Mouse (Mus musculus): ENCODE measurements around the gene Hist1h3f.
"Not testable (repeated sequence)": the region's sequence is repeated elsewhere in the genome, so short reads cannot be mapped to it uniquely, and the experiment has no call there.

The Hist1h3f gene

DNA sequence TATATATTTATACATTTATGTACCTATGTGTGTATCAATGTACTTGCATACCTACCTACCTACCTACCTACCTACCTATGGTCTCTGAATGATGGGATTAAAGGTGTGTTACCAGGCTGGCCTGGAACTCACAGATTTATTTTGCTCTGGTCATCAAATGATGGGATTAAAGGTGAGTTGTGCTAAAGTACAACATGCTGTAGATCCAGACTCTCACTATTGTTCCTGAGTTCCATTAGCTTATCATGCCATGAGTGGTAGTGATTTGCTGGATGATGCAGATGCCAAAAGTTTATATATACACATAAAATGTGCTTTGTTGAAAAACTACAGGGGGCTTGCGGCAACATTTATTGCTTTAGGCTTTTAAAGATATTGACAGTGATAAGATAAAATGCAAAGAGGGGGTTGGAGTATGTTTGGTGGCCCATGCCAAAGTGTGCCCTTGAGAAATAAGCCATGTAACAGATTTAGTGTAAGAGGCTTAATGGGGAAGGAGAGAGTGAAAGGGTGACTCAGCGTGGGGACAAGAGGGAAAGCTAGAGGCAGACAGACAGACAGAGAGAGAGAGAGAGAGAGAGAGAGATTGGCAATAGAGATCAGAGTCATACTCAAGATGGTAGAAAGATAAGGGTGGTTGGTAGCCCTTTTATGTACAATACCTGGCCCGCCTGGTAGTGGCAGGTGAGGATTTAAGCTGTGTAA, 6.7 kb upstream of the Hist1h3f start:
- no peak for DNase-seq (ENCODE audit: low read depth, low spot score)

DNA sequence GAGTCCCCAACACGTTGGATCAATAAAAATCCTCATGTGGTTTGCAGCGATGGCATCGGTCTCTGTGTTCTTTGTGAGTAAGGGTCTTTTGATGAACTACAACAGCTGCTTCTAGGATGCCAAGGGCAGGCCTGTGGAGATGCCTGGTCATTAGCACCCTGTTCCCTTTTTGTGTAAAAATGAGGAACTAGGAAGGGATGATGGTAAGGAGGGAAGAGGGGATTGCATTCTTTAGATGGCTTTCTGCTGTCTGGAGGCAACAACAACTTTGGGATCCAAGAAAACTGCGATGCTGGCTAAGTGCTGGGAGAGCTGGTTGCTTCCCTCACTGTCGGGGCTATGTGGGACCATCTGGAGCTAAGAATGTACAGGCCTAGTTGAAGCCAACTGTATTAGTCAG, 5.6 kb upstream of the Hist1h3f start:
- no peak for DNase-seq (ENCODE audit: low read depth, low spot score)

DNA sequence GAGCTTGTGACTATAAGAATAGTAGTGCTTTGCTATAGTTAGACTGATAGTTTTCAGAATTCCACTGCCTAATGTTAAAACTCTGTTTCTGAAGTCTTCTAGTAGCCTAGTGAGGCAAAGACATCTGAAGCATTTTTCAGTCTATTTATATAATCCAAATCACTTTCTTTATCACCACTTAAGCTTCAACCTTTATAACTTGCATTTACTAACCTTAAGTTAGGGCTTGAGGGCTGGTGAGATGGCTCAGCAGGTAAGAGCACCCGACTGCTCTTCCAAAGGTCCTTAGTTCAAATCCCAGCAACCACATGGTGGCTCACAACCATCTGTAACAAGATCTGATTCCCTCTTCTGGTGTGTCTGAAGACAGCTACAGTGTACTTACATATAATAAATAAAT, 4.0 kb upstream of the Hist1h3f start:
- not testable (repeated sequence) for DNase-seq (ENCODE audit: low read depth, low spot score)

DNA sequence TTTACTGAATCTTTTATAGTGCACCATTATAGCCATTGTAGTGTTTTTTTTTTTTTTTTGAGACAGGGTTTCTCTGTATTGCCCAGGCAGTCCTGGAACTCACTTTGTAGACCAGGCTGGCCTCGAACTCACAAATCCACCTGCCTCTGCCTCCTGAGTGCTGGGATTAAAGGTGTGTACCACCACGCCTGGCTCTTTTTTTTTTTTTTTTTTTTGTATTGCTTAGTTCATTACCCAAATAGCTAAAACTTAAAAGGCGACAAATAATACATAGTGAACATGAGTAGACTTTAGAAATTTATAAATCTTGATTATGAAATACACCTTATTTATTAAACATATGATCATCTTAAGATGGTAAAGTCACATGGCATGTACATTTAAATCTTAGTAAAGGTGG, 2.4 kb upstream of the Hist1h3f start:
- DNase-seq (ENCODE audit: low read depth, low spot score) = no peak

DNA sequence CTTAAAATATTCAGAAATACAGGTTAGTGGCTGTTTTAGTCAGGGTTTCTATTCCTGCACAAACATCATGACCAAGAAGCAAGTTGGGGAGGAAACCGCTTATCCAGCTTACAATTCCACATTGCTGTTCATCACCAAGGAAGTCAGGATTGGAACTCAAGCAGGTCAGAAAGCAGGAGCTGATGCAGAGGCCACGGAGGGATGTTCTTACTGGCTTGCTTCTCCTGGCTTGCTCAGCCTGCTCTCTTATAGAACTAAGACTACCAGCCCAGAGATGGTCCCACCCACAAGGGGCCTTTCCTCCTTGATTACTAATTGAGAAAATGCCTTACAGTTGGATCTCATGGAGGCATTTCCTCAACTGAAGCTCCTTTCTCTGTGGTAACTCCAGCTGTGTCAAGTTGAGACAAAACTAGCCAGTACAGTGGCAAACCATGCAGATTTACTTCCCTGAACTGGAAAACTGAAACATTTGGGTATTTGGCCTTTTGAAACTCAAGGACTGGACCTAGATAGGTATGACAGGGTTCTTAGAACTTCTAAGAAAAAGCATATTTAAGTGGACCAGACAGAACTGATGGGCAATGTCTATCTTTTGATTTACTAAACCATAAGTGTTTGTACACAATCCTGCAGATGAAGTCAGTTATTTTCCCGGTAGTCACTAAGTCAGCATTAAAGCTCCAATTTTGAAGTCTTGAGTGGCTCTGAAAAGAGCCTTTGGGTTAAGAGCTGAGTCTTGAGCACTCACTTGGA, 1.4 kb upstream of the Hist1h3f start:
- not testable (repeated sequence) for DNase-seq (ENCODE audit: low read depth, low spot score)

DNA sequence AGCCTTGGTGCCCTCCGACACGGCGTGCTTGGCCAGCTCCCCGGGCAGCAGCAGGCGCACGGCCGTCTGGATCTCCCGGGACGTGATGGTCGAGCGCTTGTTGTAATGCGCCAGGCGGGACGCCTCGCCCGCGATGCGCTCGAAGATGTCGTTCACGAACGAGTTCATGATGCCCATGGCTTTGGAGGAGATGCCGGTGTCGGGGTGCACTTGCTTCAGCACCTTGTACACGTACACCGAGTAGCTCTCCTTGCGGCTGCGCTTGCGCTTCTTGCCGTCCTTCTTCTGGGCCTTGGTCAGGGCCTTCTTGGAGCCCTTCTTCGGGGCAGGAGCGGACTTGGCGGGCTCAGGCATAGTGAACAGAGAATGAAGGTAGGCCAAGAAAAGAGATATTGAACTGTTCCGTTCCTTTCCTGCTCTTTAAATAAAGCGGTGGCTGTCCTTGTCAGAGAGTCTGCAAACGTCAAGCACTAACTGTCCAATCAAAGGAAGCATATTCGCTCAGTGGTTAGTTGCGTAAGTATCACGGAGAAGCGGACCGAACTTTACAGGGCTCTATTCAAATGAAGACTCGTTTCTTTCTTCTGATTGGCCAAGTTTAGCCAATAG, 749 bp upstream of the Hist1h3f start, which contains the start of gene Hist1h2bh:
Gene Hist1h2bh, minus strand, starts transcription at position 394 of the 609 bp plus-strand sequence.
- peak; percentile 94 for DNase-seq (ENCODE audit: low read depth, low spot score)

DNA sequence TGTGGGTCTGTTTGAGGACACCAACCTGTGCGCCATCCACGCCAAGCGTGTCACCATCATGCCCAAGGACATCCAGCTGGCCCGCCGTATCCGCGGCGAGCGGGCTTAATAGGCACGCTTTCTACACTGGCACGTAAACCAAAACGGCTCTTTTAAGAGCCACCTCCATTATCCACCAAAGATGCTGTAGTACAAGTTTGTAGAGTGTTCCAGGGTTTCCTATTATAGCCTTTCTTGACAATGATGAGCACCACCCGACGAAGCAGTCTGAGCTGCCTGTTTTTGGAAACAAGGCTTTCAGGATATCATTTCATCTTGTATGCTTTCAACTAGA, 902 bp downstream of the Hist1h3f start:
- not testable (repeated sequence) for DNase-seq (ENCODE audit: low read depth, low spot score)

DNA sequence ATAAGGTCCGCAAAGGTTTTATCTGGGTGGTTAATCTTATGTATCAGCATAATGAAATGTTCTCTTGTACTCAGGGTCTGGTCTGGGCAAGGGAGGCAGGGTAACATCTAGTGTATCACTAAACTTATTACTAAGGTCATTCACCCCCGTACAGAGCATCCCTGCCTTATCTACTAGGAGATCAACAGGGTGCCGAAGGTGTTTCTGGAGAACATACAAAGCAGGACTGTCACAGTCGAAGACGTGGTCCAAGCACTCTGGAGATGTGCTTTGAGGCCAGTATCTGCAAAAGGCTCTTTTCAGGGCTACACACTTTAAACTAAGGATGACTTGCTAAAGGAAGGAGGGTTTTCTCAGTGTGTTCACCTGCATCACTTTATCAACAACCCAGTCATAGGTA, 2.8 kb downstream of the Hist1h3f start:
- no peak for DNase-seq (ENCODE audit: low read depth, low spot score)

DNA sequence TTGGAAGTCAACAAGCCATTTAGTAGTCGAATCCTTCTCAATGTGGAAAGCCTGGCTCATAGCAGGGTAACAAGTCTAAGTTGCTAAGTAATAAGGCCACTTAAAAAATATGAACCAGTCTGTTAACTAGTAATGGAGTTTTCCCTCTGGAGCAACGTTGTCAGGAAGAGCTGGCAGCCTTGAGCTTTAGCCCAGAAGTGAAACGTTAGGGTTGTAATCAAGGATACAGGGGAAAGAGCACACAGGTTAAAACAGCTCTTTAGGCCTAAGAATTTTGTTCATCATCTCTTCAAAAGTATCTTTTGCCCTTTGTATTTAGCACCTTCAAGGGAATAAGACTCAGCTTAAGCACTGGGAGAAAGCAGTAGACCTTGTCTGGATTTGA, 6.9 kb downstream of the Hist1h3f start:
- DNase-seq (ENCODE audit: low read depth, low spot score) = no peak

DNA sequence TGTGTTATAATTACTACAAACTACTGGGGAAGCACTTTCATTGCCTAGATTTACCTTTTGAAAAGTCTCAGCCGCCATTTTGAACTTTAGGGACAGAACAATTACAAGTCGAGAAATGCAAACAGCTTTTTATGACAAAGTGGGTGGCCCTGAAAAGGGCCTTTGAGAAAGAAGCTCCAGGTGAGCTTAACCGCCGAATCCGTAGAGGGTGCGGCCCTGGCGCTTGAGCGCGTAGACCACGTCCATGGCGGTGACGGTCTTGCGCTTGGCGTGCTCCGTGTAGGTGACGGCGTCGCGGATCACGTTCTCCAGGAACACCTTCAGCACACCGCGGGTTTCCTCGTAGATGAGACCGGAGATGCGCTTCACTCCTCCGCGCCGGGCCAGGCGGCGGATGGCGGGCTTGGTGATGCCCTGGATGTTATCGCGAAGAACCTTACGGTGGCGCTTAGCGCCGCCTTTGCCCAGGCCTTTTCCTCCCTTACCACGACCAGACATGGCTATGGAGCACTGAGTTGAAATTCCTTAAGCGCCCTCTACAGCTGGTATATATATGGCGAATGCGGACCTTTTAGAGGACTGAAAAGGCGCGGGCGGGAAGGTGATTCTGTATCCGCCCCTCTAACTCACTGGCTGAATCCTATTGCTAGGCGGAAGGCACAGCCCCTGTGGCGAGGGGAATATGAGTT, 7.4 kb downstream of the Hist1h3f start, which contains the start of gene Hist1h4f:
Gene Hist1h4f, minus strand, starts transcription at position 503 of the 689 bp plus-strand sequence.
- peak; percentile 80 for DNase-seq (ENCODE audit: low read depth, low spot score)

DNA sequence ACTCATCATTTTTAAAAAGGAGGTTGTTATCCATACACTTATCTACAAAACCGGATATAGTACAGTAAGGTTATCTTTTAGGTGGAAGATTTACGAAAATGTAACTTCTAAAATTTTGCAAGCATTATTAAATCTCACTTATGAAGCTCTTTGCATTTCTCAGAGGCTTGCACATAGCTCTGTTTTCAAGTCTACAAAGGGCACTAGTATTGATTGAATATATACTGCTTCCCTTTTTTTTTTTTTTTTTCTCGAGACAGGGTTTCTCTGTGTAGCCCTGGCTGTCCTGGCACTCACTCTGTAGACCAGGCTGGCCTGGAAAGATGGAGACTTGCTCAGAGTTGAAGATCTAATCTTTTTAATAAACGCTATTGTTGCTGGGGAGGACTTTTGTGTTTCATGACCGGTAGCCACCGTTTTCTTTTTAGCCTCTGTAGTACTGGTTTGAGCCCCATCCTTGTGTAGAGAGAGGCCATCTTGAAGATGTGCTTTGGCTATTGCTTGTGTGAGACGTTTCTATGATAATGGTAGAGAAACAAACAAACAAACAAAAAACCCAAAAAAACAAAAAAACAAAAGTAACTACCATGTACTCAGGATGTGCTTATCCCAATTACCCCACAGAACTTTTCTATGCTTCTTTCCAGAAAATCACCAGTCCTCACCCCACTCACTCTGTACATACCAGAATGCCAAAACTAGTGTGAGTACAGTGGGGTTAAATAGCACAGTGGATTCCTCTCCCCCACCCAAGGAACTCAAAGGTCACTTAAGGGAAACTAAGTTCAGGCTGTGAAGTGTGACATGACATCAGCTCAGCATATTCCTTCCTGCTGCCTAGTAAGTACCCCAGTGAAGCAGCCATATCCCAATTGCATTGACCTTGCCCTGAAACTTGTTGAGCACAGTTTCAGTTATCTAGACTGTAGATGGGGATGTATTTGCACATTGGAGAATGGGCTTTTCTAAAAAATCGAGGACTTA, 8.4 kb downstream of the Hist1h3f start:
- no peak for DNase-seq (ENCODE audit: low read depth, low spot score)

DNA sequence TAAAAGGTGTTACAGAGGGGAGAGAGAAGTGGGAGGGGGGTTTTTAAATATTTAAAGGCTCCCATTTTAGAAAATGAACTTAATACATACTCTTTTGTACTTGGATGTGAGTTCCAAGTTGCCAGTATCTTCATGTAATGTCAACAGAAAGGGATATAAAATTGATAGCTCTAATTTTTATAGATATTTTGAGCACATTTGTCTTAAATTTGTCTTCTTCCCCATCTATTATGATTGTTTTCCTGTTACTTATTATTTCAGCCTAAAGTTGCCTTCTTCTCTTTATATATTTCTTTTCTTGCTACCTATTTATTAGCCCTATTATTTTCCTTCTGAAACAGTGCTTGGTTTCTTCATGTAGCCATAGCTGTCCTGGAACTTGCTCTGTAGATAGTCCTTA, 9.1 kb downstream of the Hist1h3f start, which contains the start of gene Hist1h1d:
Gene Hist1h1d, plus strand, starts transcription at position 301 of the 400 bp plus-strand sequence.
- DNase-seq (ENCODE audit: low read depth, low spot score) = no peak

DNA sequence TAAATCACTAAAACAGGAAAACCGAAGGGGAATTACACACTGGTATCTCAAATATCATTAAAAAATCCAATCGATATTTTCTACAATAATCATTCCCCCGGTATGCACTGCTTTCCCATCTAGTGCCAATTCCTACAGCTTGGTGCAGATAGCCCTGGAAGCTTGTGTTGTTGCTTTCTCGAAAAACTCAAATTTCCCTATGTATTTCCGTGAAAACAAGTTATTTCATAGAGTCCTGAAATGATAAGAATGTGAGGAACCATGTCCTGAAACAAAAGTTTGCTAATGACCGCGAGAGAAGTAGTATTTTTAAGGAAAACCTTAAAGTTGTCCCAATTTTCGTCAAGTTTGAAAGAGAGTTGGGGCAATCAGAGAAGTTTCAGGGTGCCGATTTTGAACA, 10.5 kb downstream of the Hist1h3f start:
- DNase-seq (ENCODE audit: low read depth, low spot score) = no peak

DNA sequence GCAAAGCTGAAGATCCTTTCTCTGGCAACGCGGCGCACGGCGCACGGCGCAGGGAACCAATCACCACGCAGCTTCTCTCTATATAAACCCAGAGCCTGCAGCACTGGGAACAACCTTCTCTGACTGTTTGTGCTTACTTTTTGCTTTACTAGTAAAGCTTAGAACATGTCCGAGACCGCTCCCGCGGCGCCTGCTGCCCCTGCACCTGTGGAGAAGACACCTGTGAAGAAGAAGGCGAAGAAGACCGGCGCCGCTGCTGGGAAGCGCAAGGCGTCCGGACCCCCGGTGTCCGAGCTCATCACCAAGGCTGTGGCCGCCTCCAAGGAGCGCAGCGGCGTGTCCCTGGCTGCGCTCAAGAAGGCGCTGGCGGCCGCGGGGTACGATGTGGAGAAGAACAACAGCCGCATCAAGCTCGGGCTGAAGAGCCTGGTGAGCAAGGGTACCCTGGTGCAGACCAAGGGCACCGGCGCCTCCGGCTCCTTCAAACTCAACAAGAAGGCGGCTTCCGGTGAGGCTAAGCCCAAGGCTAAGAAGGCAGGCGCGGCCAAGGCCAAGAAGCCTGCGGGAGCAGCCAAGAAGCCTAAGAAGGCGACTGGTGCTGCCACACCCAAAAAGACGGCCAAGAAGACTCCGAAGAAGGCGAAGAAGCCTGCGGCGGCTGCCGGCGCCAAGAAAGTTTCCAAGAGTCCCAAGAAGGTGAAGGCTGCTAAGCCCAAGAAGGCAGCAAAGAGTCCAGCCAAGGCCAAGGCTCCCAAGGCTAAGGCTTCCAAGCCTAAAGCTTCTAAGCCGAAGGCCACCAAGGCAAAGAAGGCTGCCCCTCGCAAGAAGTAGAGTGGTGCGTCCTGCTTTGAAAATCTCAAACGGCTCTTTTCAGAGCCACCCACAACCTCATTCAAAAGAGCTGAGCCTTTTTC, 11.3 kb downstream of the Hist1h3f start:
- peak; percentile 73 for DNase-seq (ENCODE audit: low read depth, low spot score)

DNA sequence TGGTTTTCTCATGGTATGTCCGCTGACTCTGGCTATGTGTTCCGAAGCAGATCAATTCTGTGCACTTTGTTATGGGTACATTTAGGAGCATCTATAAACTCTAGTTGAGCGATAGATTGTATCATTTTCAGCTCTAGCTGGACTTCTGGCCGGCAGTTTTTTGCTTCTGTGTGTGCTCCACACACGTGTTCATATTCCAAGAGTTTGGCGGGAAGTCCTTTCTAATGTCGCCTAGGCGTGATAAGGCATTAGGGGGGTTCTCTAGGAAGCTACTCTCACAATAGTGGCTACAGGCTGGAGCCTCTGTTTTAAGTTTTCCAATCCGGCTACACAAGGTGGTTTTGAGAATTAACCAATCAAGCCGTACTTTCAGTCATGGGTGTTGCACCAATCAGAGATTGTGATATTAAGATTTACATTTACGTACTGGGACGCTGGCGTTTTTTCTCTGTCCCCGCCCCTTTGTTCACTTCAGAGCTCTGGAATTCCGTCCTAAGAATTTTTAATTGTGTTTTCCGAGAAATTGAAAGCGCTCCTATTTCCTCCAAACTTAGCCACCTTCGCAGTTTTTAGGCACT, 12.1 kb downstream of the Hist1h3f start:
- peak; percentile 87 for DNase-seq (ENCODE audit: low read depth, low spot score)

DNA sequence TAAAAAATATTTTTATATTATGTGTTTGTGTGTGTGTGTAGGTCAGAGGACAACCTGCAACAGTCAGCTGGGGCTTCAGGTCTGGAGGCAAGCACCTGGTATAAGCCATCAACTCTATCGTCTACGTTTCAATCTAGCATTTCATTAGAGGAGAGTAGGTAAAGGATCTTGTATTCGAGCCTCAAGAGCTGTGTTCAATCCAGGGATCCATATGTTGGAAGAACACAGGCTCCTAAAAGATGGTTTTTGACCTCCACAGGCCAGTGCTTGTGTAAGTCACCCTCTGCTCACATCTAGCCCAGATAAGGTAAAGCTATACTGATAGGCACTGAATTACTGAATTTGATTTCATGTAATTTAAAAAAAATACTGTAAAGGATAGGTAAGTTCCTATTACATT, 13.1 kb downstream of the Hist1h3f start:
- no peak for DNase-seq (ENCODE audit: low read depth, low spot score)

DNA sequence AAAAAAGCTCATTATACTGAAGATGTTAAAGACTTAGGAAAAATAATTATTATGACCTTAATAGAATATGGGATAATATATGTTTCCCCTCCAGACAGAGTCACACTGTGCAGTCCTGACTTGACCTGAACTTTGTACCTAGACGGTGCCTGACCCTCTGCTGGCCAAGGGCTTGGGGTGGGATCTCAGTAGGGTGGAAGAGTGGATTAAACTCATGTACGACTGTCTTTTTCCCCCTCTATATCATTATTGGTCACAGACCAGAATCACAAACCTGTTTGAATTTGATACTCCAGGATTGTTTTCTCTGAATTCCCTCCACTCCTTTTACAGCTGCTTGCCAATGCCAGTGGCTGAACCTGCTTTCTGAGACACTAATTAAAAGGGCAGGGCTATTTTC, 16.8 kb downstream of the Hist1h3f start:
- DNase-seq (ENCODE audit: low read depth, low spot score) = not testable (repeated sequence)

DNA sequence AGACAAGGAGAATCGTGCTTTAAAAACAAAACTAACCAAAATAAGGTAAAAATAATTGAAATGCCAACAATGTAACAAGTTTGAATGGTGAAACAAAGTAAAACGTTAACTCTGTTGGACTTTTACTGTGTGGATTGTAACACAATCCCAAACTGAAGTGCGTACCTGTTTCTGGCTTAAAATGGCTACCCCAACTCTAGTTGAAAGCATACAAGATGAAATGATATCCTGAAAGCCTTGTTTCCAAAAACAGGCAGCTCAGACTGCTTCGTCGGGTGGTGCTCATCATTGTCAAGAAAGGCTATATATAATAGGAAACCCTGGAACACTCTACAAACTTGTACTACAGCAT, 17.7 kb downstream of the Hist1h3f start:
- DNase-seq (ENCODE audit: low read depth, low spot score) = not testable (repeated sequence)

DNA sequence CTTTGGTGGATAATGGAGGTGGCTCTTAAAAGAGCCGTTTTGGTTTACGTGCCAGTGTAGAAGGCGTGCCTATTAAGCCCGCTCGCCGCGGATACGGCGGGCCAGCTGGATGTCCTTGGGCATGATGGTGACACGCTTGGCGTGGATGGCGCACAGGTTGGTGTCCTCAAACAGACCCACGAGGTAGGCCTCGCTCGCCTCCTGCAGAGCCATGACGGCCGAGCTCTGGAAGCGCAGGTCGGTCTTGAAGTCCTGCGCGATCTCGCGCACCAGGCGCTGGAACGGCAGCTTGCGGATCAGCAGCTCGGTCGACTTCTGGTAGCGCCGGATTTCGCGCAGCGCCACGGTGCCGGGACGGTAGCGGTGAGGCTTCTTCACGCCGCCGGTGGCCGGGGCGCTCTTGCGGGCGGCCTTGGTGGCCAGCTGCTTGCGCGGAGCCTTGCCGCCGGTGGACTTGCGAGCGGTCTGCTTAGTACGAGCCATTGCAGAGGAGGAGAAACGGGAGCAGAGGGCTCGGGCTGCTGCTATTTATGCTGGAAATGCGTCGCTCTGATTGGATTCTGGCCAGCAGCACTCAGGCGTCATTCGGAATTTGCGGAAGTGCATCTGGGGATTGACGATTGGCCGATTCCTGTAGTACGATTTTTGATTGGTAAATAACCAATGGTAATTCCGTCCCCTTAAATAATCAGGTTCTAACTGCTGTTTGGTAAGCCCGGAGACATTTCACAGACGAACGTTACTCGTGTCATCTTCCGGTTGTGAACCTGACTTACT, 18.2 kb downstream of the Hist1h3f start, which contains the start of gene Hist1h3e:
Gene Hist1h3e, minus strand, starts transcription at position 487 of the 777 bp plus-strand sequence.
- peak; percentile 98 for DNase-seq (ENCODE audit: low read depth, low spot score)
